Mouse (Mus musculus): ENCODE measurements at regions not wholly inside any gene's neighbourhood (a gene's known extent, or its start where the extent isn't known, plus 50 kb on each side); places are given as distances from the start of the nearest gene placed in this dataset.

GRCm38 (mm10) chr13:26594313-26594712 is 175.7 kb downstream of the Hdgfl1 start:
- Histone ChIP-seq H3K4me3 (no peak overlapping the region), H3K4me1 (0 out of 2 replicates have a peak, but pooled peaks cover 3% of the 10 kb centered on the region), H3K9ac (no peak overlapping the region), H3K4me2 (no peak overlapping the region), H3K36me3 (no peaks in the 10 kb centered on the region), H3K27me3 (no peaks in the 10 kb centered on the region), H3K9me3 (no peaks in the 10 kb centered on the region), H3K27ac (no peak overlapping the region)
- no peak for ATAC-seq (ENCODE audit: borderline replicate concordance, extremely low read depth, low FRiP score, low TSS enrichment)

GRCm38 (mm10) chr13:26593750-26594149 is 176.2 kb downstream of the Hdgfl1 start:
- Histone ChIP-seq H3K4me1 (0 out of 2 replicates have a peak, but pooled peaks cover 3% of the 10 kb centered on the region), H3K4me3 (no peak overlapping the region), H3K27ac (no peak overlapping the region), H3K36me3 (no peaks in the 10 kb centered on the region), H3K4me2 (no peak overlapping the region), H3K27me3 (no peaks in the 10 kb centered on the region), H3K9me3 (no peaks in the 10 kb centered on the region), H3K9ac (no peak overlapping the region)
- WGBS, result 92% methylated on average over 1 of the region's 1 CpGs
- no peak for ATAC-seq (ENCODE audit: borderline replicate concordance, extremely low read depth, low FRiP score, low TSS enrichment)

GRCm38 (mm10) chr13:26575890-26576543 is 193.9 kb downstream of the Hdgfl1 start:
- no peaks in the 10 kb centered on the region for H3K36me3 ChIP-seq
- no peaks in the 10 kb centered on the region for H3K4me1 ChIP-seq
- no peaks in the 10 kb centered on the region for H3K27me3 ChIP-seq
- 70% methylated on average over 2 of the region's 2 CpGs for WGBS
- no peak for ATAC-seq (ENCODE audit: borderline replicate concordance, extremely low read depth, low FRiP score, low TSS enrichment)
- H3K4me3 ChIP-seq, result no peak overlapping the region
- H3K9ac ChIP-seq, result no peak overlapping the region
- no peaks in the 10 kb centered on the region for H3K9me3 ChIP-seq
- no peak overlapping the region for H3K4me2 ChIP-seq
- no peak overlapping the region for H3K27ac ChIP-seq

GRCm38 (mm10) chr13:26569422-26569821 is 200.5 kb downstream of the Hdgfl1 start:
- Histone ChIP-seq H3K4me1 (peaks cover 11% of the 10 kb centered on the region; the same call in 1 of the 2 replicates), H3K4me2 (no peak overlapping the region), H3K9ac (no peak overlapping the region), H3K27me3 (no peaks in the 10 kb centered on the region), H3K36me3 (no peaks in the 10 kb centered on the region), H3K27ac (no peak overlapping the region), H3K9me3 (no peaks in the 10 kb centered on the region), H3K4me3 (no peak overlapping the region)
- WGBS, result 65% methylated on average over 4 of the region's 4 CpGs
- no peak for ATAC-seq (ENCODE audit: borderline replicate concordance, extremely low read depth, low FRiP score, low TSS enrichment)

- Histone ChIP-seq H3K4me2 (no peak overlapping the region), H3K27ac (peak overlapping the region; percentile 44), H3K36me3 (no peaks in the 10 kb centered on the region), H3K4me3 (no peak overlapping the region), H3K9ac (no peak overlapping the region), H3K9me3 (no peaks in the 10 kb centered on the region), H3K27me3 (no peaks in the 10 kb centered on the region), H3K4me1 (peaks cover 11% of the 10 kb centered on the region; the same call in 1 of the 2 replicates)
- ATAC-seq (ENCODE audit: borderline replicate concordance, extremely low read depth, low FRiP score, low TSS enrichment), result no peak
- WGBS, result 38% methylated on average over 7 of the region's 7 CpGs
Measured at GRCm38 (mm10) chr13:26564941-26565862, 204.8 kb downstream of the Hdgfl1 start.

GRCm38 (mm10) chr13:26558366-26558765 is 211.6 kb downstream of the Hdgfl1 start:
- H3K27me3 ChIP-seq, result no peaks in the 10 kb centered on the region
- H3K27ac ChIP-seq, result no peak overlapping the region
- H3K4me1 ChIP-seq, result no peaks in the 10 kb centered on the region
- H3K4me2 ChIP-seq, result no peak overlapping the region
- no peak overlapping the region for H3K4me3 ChIP-seq
- H3K36me3 ChIP-seq, result no peaks in the 10 kb centered on the region
- WGBS, result 24% methylated on average over 1 of the region's 1 CpGs
- H3K9me3 ChIP-seq, result no peaks in the 10 kb centered on the region
- no peak overlapping the region for H3K9ac ChIP-seq
- no peak for ATAC-seq (ENCODE audit: borderline replicate concordance, extremely low read depth, low FRiP score, low TSS enrichment)

- H3K27ac ChIP-seq, result no peak overlapping the region
- H3K36me3 ChIP-seq, result no peaks in the 10 kb centered on the region
- H3K4me2 ChIP-seq, result no peak overlapping the region
- ATAC-seq (ENCODE audit: borderline replicate concordance, extremely low read depth, low FRiP score, low TSS enrichment), result no peak
- WGBS, result 62% methylated on average over 6 of the region's 6 CpGs
- no peaks in the 10 kb centered on the region for H3K4me1 ChIP-seq
- no peak overlapping the region for H3K9ac ChIP-seq
- no peak overlapping the region for H3K4me3 ChIP-seq
- H3K27me3 ChIP-seq, result no peaks in the 10 kb centered on the region
- H3K9me3 ChIP-seq, result no peaks in the 10 kb centered on the region
Measured at GRCm38 (mm10) chr13:26554266-26554665, 215.7 kb downstream of the Hdgfl1 start.

GRCm38 (mm10) chr13:26552122-26552521 is 217.8 kb downstream of the Hdgfl1 start:
- H3K27ac ChIP-seq, result 0 out of 2 replicates have a peak overlapping the region, but pooled peaks have one; percentile 47
- H3K9ac ChIP-seq, result no peak overlapping the region
- no peaks in the 10 kb centered on the region for H3K4me1 ChIP-seq
- H3K36me3 ChIP-seq, result no peaks in the 10 kb centered on the region
- no peaks in the 10 kb centered on the region for H3K9me3 ChIP-seq
- no peaks in the 10 kb centered on the region for H3K27me3 ChIP-seq
- no peak overlapping the region for H3K4me3 ChIP-seq
- WGBS, result 68% methylated on average over 3 of the region's 3 CpGs
- no peak overlapping the region for H3K4me2 ChIP-seq
- ATAC-seq (ENCODE audit: borderline replicate concordance, extremely low read depth, low FRiP score, low TSS enrichment), result no peak

- no peak overlapping the region for H3K4me3 ChIP-seq
- no peak overlapping the region for H3K4me2 ChIP-seq
- H3K27ac ChIP-seq, result no peak overlapping the region
- no peak overlapping the region for H3K9ac ChIP-seq
- H3K9me3 ChIP-seq, result no peaks in the 10 kb centered on the region
- no peaks in the 10 kb centered on the region for H3K27me3 ChIP-seq
- no peaks in the 10 kb centered on the region for H3K4me1 ChIP-seq
- no peak for ATAC-seq (ENCODE audit: borderline replicate concordance, extremely low read depth, low FRiP score, low TSS enrichment)
- H3K36me3 ChIP-seq, result no peaks in the 10 kb centered on the region
- WGBS, result 63% methylated on average over 1 of the region's 1 CpGs
Measured at GRCm38 (mm10) chr13:26538928-26539327, 231.0 kb downstream of the Hdgfl1 start.

- no peaks in the 10 kb centered on the region for H3K27me3 ChIP-seq
- H3K9me3 ChIP-seq, result no peaks in the 10 kb centered on the region
- H3K9ac ChIP-seq, result no peak overlapping the region
- no peak overlapping the region for H3K4me2 ChIP-seq
- no peak for ATAC-seq (ENCODE audit: borderline replicate concordance, extremely low read depth, low FRiP score, low TSS enrichment)
- WGBS, result 75% methylated on average over 2 of the region's 2 CpGs
- no peak overlapping the region for H3K4me3 ChIP-seq
- H3K36me3 ChIP-seq, result no peaks in the 10 kb centered on the region
- no peak overlapping the region for H3K27ac ChIP-seq
- no peaks in the 10 kb centered on the region for H3K4me1 ChIP-seq
Measured at GRCm38 (mm10) chr13:26536575-26536974, 233.4 kb downstream of the Hdgfl1 start.

- Histone ChIP-seq H3K9me3 (no peaks in the 10 kb centered on the region), H3K4me3 (no peak overlapping the region), H3K9ac (no peak overlapping the region), H3K36me3 (no peaks in the 10 kb centered on the region), H3K4me1 (no peaks in the 10 kb centered on the region), H3K27me3 (no peaks in the 10 kb centered on the region), H3K27ac (no peak overlapping the region), H3K4me2 (no peak overlapping the region)
- ATAC-seq (ENCODE audit: borderline replicate concordance, extremely low read depth, low FRiP score, low TSS enrichment), result no peak
Measured at GRCm38 (mm10) chr13:26532761-26533160, 237.2 kb downstream of the Hdgfl1 start.

GRCm38 (mm10) chr13:26519054-26519453 is 250.9 kb downstream of the Hdgfl1 start:
- no peak overlapping the region for H3K4me3 ChIP-seq
- H3K27ac ChIP-seq, result no peak overlapping the region
- 0 out of 2 replicates have a peak, but pooled peaks cover 6% of the 10 kb centered on the region for H3K4me1 ChIP-seq
- no peak overlapping the region for H3K9ac ChIP-seq
- no peak for ATAC-seq (ENCODE audit: borderline replicate concordance, extremely low read depth, low FRiP score, low TSS enrichment)
- H3K9me3 ChIP-seq, result no peaks in the 10 kb centered on the region
- H3K4me2 ChIP-seq, result no peak overlapping the region
- no peaks in the 10 kb centered on the region for H3K27me3 ChIP-seq
- no peaks in the 10 kb centered on the region for H3K36me3 ChIP-seq
- WGBS, result 48% methylated on average over 1 of the region's 1 CpGs

Data from lung, embryonic 15.5 days (tissue).